Mouse (Mus musculus) kidney, adult 2 months (tissue): ENCODE results near the gene Chrne.

Experiments used
- CTCF ChIP-seq: fragments of 200-500 bp; conservative IDR thresholded peaks from 2 replicates; pipeline ENCODE4 v1.5.1; 2011; ENCODE audit warnings: low read depth, mild to moderate bottlenecking, control low read depth, low read length, moderate library complexity, mixed read lengths; ENCODE audit not compliant: insufficient read depth, insufficient read length
- POLR2A ChIP-seq: fragments of 200-500 bp; IDR thresholded peaks from one replicate; pipeline ENCODE4 v1.6.1; 2011; ENCODE audit warnings: low read depth, low read length, control low read depth

DNA sequence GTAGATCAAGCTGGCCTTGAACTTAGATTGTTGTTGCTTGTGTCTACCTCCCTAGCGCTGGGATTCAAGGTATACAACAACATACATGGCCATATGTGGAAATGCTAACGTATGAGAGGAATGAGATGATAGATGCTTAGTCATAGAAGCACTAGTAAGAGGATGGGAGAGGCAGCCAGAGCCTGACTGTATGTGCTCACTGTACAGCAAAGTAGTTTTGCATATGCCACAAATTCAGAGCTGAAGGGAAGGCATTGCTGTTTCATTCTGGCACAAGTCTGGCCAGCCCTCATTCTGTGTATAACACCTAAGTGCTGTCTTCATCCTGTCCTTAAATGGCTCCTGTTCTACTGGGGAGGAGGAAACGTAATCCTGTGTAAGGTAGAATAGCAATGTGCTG lies 32.8 kb downstream of the Chrne start:
- TF ChIP-seq CTCF (no peak), POLR2A (no peak)
